Mouse (Mus musculus) spleen, embryonic (tissue): Measurements from ENCODE around the gene Fbxw18.
"Not testable (repeated sequence)": the region's sequence is repeated elsewhere in the genome, so short reads cannot be mapped to it uniquely, and the experiment has no call there.

ENCODE experiments used
- CTCF ChIA-PET: fragments of 350-600 bp; sonication (Branson Sonifier 250); formaldehyde crosslinking; loops from one replicate; lab custom pipeline; 2022; lab: Charles Lee

The Fbxw18 gene

GRCm38 (mm10) chr9:109702600-109702999, at the start of gene Fbxw18:
Gene Fbxw18 (minus strand): TSS chr9:109702700.
- CTCF ChIA-PET = not testable (repeated sequence)

GRCm38 (mm10) chr9:109745989-109746388, 43.5 kb upstream of the Fbxw18 start, which contains the start of gene Fbxw26:
Gene Fbxw26 (minus strand): TSS chr9:109746089.
- CTCF ChIA-PET = not testable (repeated sequence)

GRCm38 (mm10) chr9:109685299-109685698, 17.2 kb downstream of the Fbxw18 start:
- CTCF ChIA-PET = no interaction called here

GRCm38 (mm10) chr9:109664552-109664951, 37.9 kb downstream of the Fbxw18 start, which contains the start of gene Fbxw25:
Gene Fbxw25 (minus strand): TSS chr9:109664652.
- CTCF ChIA-PET = not testable (repeated sequence)
